Mouse (Mus musculus) c-Kit-negative CD71-positive TER-119-positive erythroid progenitor cells, embryonic 14.5 days (primary cell): ENCODE data around the gene Rmdn2.

Source experiments
- DNase-seq: peaks from one replicate; pipeline ENCODE4 v3.0.0-alpha.2; 2013; ENCODE audit warnings: low read depth, low spot score

Gene Rmdn2

GRCm38 (mm10) chr17:79705671-79706455 is 94.2 kb downstream of the Rmdn2 start:
- no peak for DNase-seq

GRCm38 (mm10) chr17:79708168-79708567 is 96.5 kb downstream of the Rmdn2 start:
- DNase-seq, result no peak

- no peak for DNase-seq
These were observed 98.1 kb downstream of the Rmdn2 start for GRCm38 (mm10) chr17:79709718-79710117.

- DNase-seq, result no peak
These were observed 98.7 kb downstream of the Rmdn2 start for GRCm38 (mm10) chr17:79710246-79710842.

- DNase-seq, result no peak
These were observed 100.3 kb downstream of the Rmdn2 start for GRCm38 (mm10) chr17:79711944-79712343.

GRCm38 (mm10) chr17:79712536-79712935 is 100.9 kb downstream of the Rmdn2 start:
- DNase-seq, result no peak

GRCm38 (mm10) chr17:79713276-79713642 is 101.6 kb downstream of the Rmdn2 start:
- no peak for DNase-seq

- DNase-seq, result no peak
These were observed 102.1 kb downstream of the Rmdn2 start for GRCm38 (mm10) chr17:79713643-79714367.

GRCm38 (mm10) chr17:79714368-79714895 is 102.8 kb downstream of the Rmdn2 start:
- no peak for DNase-seq

- no peak for DNase-seq
These were observed 103.4 kb downstream of the Rmdn2 start, which contains the start of gene Cyp1b1 for GRCm38 (mm10) chr17:79714931-79715637. TSS of gene Cyp1b1 (minus strand) at chr17:79715061.

- DNase-seq, result no peak
These were observed 104.0 kb downstream of the Rmdn2 start for GRCm38 (mm10) chr17:79715649-79716143.

GRCm38 (mm10) chr17:79720681-79721080 is 109.0 kb downstream of the Rmdn2 start:
- no peak for DNase-seq

GRCm38 (mm10) chr17:79726613-79727012 is 115.0 kb downstream of the Rmdn2 start:
- no peak for DNase-seq

GRCm38 (mm10) chr17:79728053-79728584 is 116.5 kb downstream of the Rmdn2 start:
- no peak for DNase-seq

GRCm38 (mm10) chr17:79728585-79729503 is 117.2 kb downstream of the Rmdn2 start:
- DNase-seq, result no peak

GRCm38 (mm10) chr17:79730988-79731387 is 119.3 kb downstream of the Rmdn2 start:
- no peak for DNase-seq

- no peak for DNase-seq
These were observed 121.4 kb downstream of the Rmdn2 start for GRCm38 (mm10) chr17:79733039-79733438.

- no peak for DNase-seq
These were observed 125.9 kb downstream of the Rmdn2 start for GRCm38 (mm10) chr17:79737598-79737997.

- DNase-seq, result no peak
These were observed 127.3 kb downstream of the Rmdn2 start for GRCm38 (mm10) chr17:79738847-79739498.

- DNase-seq, result no peak
These were observed 131.0 kb downstream of the Rmdn2 start for GRCm38 (mm10) chr17:79742635-79743034.
